Mouse (Mus musculus) kidney, postnatal 0 days (tissue): ENCODE results near the gene Scn8a. TPM values are rescaled to one million over a fixed set of nuclear protein-coding genes. Genes with fewer than 3 reads are reported as not detected.
"Not testable (repeated sequence)": the region's sequence is repeated elsewhere in the genome, so short reads cannot be mapped to it uniquely, and the experiment has no call there.

Source experiments
- ATAC-seq: fragments of 200-750 bp; cut with Nextera tagmentation; replicated peaks from 2 replicates; pipeline ENCODE4 v1.8.0; 2017; ENCODE audit warnings: low read depth, moderate number of reproducible peaks, moderate TSS enrichment, moderate library complexity; ENCODE audit not compliant: low FRiP score
- DNase-seq: peaks from one replicate; pipeline ENCODE4 v3.0.0-alpha.2; 2016; ENCODE audit warnings: low spot score
- H3K27ac ChIP-seq: fragments of 300-500 bp; sonication (generic); 2 replicates; pipeline ENCODE4 v1.5.1; 2014; ENCODE audit warnings: mild to moderate bottlenecking
- H3K27me3 ChIP-seq: fragments of 300-500 bp; sonication (generic); 2 replicates; pipeline ENCODE4 v1.6.1; 2014; ENCODE audit warnings: low read length, mixed read lengths; ENCODE audit not compliant: insufficient read depth
- H3K36me3 ChIP-seq: fragments of 300-500 bp; sonication (generic); 2 replicates; pipeline ENCODE4 v1.6.1; 2014; ENCODE audit warnings: low read length, mixed read lengths; ENCODE audit not compliant: insufficient read depth
- H3K4me1 ChIP-seq: fragments of 300-500 bp; sonication (generic); replicated peaks from 2 replicates; pipeline ENCODE4 v1.6.1; 2014; ENCODE audit warnings: antibody characterized with exemption, low read length, mixed read lengths; ENCODE audit not compliant: insufficient read depth
- H3K4me2 ChIP-seq: fragments of 300-500 bp; sonication (generic); 2 replicates; pipeline ENCODE4 v1.6.1; 2014; ENCODE audit warnings: mild to moderate bottlenecking, low read length, moderate library complexity, mixed read lengths
- H3K4me3 ChIP-seq: fragments of 300-500 bp; sonication (generic); replicated peaks from 2 replicates; pipeline ENCODE4 v1.5.1; 2014; ENCODE audit warnings: low read depth, low read length
- H3K9ac ChIP-seq: fragments of 300-500 bp; sonication (generic); 2 replicates; pipeline ENCODE4 v1.6.1; 2014; ENCODE audit warnings: low read depth, low read length
- H3K9me3 ChIP-seq: fragments of 300-500 bp; sonication (generic); replicated peaks from 2 replicates; pipeline ENCODE4 v1.6.1; 2016; ENCODE audit warnings: low read length, inconsistent platforms, mixed read lengths
- CTCF ChIP-seq: IDR thresholded peaks from 2 replicates; pipeline ENCODE4 v1.5.1; 2016; ENCODE audit warnings: antibody characterized with exemption, low read depth, mild to moderate bottlenecking, moderate library complexity
- WGBS: fragments of 180-500 bp; shearing (Covaris S2); extraction: QIAGEN DNeasy Blood & Tissue Kit; methylation state at CpG from one replicate; pipeline ENCODE4 v1.1.7; 2014; 5-methylcytosine and 5-hydroxymethylcytosine counted together
- polyA plus RNA-seq: library from polyadenylated mRNA; unstranded; fragments of >200 nt; fragmentation: Nextera tagmentation; extraction: Ambion mirVana; gene quantifications from 2 replicates; pipeline ENCODE4 v1.2.1, GENCODE M21; 2015

The Scn8a gene
- polyA plus RNA-seq: 5.9 and 8.3 TPM in 2 replicates

DNA sequence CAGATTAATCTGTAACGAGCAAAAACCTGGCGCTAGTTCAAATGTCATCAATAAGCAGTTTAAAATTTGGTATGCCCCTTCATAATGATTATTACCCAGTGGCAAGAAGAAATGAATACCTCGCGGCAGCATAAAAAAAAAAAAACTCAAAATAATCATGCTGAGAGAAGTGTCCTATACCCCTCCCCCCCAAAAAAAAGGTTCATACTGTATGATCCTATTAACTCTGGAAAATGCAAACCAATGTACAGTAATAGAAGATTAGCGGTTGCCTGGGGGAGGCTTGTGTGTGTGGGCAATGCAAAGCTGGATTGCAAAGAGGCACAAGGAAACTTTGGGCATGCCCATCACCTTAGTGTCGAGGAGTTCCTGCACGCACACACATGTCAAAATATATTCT, at the start of gene Scn8a:
TSS of gene Scn8a (plus strand) at position 301 of the 400 bp plus-strand sequence.
- TF ChIP-seq CTCF: no peak
- peaks cover 19% of the 10 kb centered on the region for H3K27me3 ChIP-seq
- peak within 1 kb of the TSS; percentile 61; the same call in 1 of the 2 replicates for H3K9ac ChIP-seq
- no peaks in the 10 kb centered on the region for H3K9me3 ChIP-seq
- peak within 1 kb of the TSS; percentile 35 for H3K4me3 ChIP-seq
- DNase-seq (no peak), ATAC-seq (no peak)
- H3K27ac ChIP-seq: no peak within 1 kb of the TSS
- peaks cover 3% of the 10 kb centered on the region; the same call in 1 of the 2 replicates for H3K4me1 ChIP-seq
- H3K36me3 ChIP-seq: no peaks in the 10 kb centered on the region
- WGBS: 74% methylated on average over 7 of the region's 7 CpGs
- H3K4me2 ChIP-seq: peak within 1 kb of the TSS; percentile 91

DNA sequence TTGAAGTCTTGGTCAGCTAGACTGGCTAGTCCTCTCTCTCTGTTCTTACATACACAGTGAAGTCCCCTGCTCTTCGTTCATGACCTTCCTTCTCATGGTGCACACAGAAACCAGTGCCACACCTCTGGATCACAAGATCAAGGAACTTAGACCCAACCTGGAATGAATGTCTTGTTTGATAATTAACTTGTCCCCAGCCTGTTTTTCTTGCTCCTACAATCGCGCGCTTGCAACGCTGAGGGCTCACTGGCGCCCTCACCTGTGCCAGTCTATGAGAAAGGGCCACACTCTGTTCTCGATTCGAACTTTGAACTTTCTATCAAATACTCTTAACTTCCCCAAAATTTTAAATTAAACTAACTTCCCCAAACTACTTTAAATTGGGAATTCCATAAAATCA, 47.8 kb upstream of the Scn8a start:
- Histone ChIP-seq H3K4me2 (no peak overlapping the region), H3K27me3 (no peaks in the 10 kb centered on the region), H3K27ac (no peak overlapping the region; the same call in 1 of the 2 replicates), H3K9me3 (no peaks in the 10 kb centered on the region), H3K4me1 (no peaks in the 10 kb centered on the region), H3K36me3 (no peaks in the 10 kb centered on the region), H3K4me3 (no peak overlapping the region), H3K9ac (no peak overlapping the region)
- TF ChIP-seq CTCF: peak; percentile 64
- 52% methylated on average over 8 of the region's 8 CpGs for WGBS
- DNase-seq: peak; percentile 40
- ATAC-seq: peak; percentile 40; the same call in 1 of the 2 replicates

DNA sequence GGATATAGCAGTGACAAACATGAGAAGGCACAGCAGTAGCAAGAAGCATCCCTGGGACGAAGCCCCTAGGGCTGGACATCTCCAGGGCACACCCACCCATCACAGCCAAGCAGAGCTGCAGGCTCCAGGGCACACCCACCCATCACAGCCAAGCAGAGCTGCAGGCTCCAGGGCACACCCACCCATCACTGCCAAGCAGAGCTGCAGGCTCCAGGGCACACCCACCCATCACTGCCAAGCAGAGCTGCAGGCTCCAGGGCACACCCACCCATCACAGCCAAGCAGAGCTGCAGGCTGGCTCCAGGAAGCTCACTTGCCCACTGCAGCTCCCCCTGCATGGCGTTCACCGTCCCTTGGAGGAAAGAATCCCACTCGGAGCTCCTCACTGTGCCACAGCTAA, 47.3 kb upstream of the Scn8a start:
- not testable (repeated sequence) for H3K27me3 ChIP-seq, ATAC-seq, H3K36me3 ChIP-seq, H3K4me2 ChIP-seq, H3K27ac ChIP-seq, H3K9me3 ChIP-seq, H3K4me1 ChIP-seq, H3K9ac ChIP-seq, H3K4me3 ChIP-seq, DNase-seq
- WGBS: 59% methylated on average over 4 of the region's 4 CpGs

DNA sequence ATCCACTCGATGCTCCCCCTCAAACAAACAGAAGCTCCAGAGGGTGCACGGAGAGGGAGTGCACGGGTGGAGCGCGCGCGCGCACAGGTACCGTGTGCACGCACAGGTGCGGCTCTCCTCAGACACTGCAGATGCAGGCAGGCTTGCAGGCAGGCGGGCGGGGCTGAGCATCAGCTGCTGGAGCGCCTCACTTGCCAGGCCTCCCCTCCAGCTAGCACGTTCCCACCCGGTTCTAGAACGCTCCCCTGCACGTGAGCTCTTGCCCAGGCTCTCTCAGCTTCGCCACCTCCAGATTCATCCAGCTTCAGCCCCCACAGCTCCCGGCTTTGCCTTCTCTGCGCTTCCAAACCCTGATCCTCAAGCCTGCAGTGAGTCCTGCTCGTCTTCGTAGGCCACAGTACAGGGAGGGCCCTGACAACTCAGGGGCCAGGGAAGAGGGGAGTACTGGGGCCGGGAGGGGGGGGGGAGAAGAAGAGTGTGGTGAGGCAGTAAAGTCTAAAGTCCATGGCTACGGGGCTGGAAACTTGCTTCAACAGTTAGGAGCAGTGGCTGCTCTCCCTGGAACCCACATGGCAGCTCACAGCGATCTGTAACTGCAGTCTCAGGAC, 44.3 kb upstream of the Scn8a start:
- Histone ChIP-seq H3K4me1 (no peaks in the 10 kb centered on the region), H3K27ac (no peak overlapping the region), H3K4me3 (no peak overlapping the region), H3K27me3 (no peaks in the 10 kb centered on the region), H3K4me2 (peak overlapping the region; percentile 40), H3K36me3 (no peaks in the 10 kb centered on the region), H3K9me3 (no peaks in the 10 kb centered on the region), H3K9ac (no peak overlapping the region)
- TF ChIP-seq CTCF: no peak
- DNase-seq (no peak), ATAC-seq (peak; percentile 48; the same call in 1 of the 2 replicates)
- 13% methylated on average over 26 of the region's 26 CpGs for WGBS

DNA sequence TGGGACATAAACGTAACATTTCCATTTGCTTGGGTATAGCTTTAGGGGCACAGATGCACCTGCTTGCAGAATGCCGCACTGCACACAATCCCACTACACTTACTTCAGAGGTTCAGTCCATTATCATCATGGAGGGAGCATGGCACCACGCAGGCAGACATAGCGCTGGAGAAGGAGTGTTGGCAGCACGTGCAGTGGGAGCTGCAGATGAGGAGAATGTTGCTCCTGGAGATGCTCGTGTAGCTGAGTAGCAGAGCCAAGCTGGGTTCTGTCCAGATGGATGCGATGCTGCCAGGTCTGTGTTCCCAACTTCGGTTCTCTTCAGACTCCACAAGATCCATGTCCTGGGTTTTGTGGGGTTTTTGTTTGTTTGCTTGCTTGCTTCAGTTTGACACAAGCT, 43.6 kb upstream of the Scn8a start:
- TF ChIP-seq CTCF: no peak
- DNase-seq: no peak
- Histone ChIP-seq H3K9me3 (no peaks in the 10 kb centered on the region), H3K27me3 (no peaks in the 10 kb centered on the region), H3K4me1 (no peaks in the 10 kb centered on the region), H3K27ac (no peak overlapping the region), H3K9ac (no peak overlapping the region), H3K4me3 (no peak overlapping the region), H3K4me2 (no peak overlapping the region), H3K36me3 (no peaks in the 10 kb centered on the region)
- WGBS: 88% methylated on average over 8 of the region's 8 CpGs
- no peak for ATAC-seq

DNA sequence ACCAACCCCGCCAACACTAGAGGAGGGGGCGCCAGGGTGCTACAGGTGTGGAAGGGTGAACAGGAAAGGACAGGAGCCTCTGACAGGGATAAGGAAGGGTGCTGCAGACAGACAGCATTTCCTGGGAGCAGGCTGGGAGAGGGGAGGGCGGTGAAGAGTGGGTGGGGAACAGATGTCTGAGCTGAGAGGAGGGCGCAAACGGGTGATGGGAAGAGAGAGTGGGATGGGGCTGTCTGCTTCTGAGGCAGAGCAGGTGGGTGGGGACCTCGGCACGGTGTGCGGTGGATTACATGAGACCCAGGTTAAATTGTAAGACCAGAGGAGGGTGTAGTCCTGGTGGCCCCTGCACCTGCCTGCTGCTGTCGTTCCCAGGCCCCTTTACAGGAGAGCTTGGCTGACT, 39.9 kb upstream of the Scn8a start:
- 88% methylated on average over 9 of the region's 9 CpGs for WGBS
- no peak overlapping the region for H3K27ac ChIP-seq

DNA sequence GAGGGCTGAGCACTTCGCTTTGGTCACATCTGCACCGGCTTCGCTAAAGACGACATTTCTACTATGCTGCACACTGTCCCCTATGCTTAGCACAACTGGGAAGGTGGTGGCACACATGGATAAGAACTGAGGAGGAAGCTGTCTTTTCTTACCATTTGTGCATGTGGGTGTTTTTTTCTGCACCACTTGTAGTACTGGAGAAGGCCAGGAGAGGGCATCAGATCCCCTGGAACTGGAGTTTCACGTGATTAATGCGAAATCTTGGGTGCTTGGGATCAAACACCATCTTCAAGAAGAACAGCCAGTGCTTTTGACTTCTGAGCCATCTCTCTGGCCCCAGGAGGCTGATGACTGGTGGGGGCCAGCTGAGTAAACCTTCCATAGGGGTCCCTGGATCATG, 39.0 kb upstream of the Scn8a start:
- WGBS: 65% methylated on average over 6 of the region's 6 CpGs
- no peaks in the 10 kb centered on the region for H3K4me1 ChIP-seq
- no peak overlapping the region for H3K9ac ChIP-seq
- no peak overlapping the region for H3K4me3 ChIP-seq
- no peak overlapping the region for H3K27ac ChIP-seq
- ATAC-seq: no peak
- H3K9me3 ChIP-seq: no peaks in the 10 kb centered on the region
- peak; percentile 60 for TF ChIP-seq CTCF
- H3K27me3 ChIP-seq: no peaks in the 10 kb centered on the region
- H3K36me3 ChIP-seq: no peaks in the 10 kb centered on the region
- no peak for DNase-seq
- no peak overlapping the region for H3K4me2 ChIP-seq

More for the DNA sequence above, 39.9 kb upstream of the Scn8a start:
- ATAC-seq (0 out of 2 replicates have a peak, but pooled peaks have one; percentile 21), DNase-seq (no peak)
- Histone ChIP-seq H3K27me3 (no peaks in the 10 kb centered on the region), H3K4me3 (no peak overlapping the region), H3K36me3 (no peaks in the 10 kb centered on the region), H3K4me1 (no peaks in the 10 kb centered on the region), H3K9me3 (no peaks in the 10 kb centered on the region), H3K4me2 (no peak overlapping the region), H3K9ac (no peak overlapping the region)
- no peak for TF ChIP-seq CTCF
